Mouse (Mus musculus) midbrain, embryonic 13.5 days (tissue): ENCODE data around the gene Mrpl4. TPM values are rescaled to one million over a fixed set of nuclear protein-coding genes. Genes with fewer than 3 reads are reported as not detected.
A peak's percentile ranks its signal among the peaks of the same experiment; 100 is the strongest.

Experiments used
- ATAC-seq: fragments of 200-750 bp; cut with Nextera tagmentation; 2 replicates; pipeline ENCODE4 v1.8.0; 2017; ENCODE audit warnings: mild to moderate bottlenecking, moderate TSS enrichment, moderate library complexity
- H3K27ac ChIP-seq: fragments of 300-500 bp; sonication (generic); 2 replicates; pipeline ENCODE4 v1.5.1; 2015; ENCODE audit warnings: inconsistent platforms, mild to moderate bottlenecking, moderate library complexity
- H3K27me3 ChIP-seq: fragments of 300-500 bp; sonication (generic); 2 replicates; pipeline ENCODE4 v1.6.1; 2015; ENCODE audit warnings: mild to moderate bottlenecking, inconsistent platforms
- H3K36me3 ChIP-seq: fragments of 300-500 bp; sonication (generic); 2 replicates; pipeline ENCODE4 v1.6.1; 2015; ENCODE audit warnings: mild to moderate bottlenecking, inconsistent platforms
- H3K4me1 ChIP-seq: fragments of 300-500 bp; sonication (generic); replicated peaks from 2 replicates; pipeline ENCODE4 v1.6.1; 2015; ENCODE audit warnings: inconsistent platforms
- H3K4me2 ChIP-seq: fragments of 300-500 bp; sonication (generic); replicated peaks from 2 replicates; pipeline ENCODE4 v1.6.1; 2015; ENCODE audit warnings: moderate library complexity, mild to moderate bottlenecking, inconsistent platforms
- H3K4me3 ChIP-seq: fragments of 300-500 bp; sonication (generic); replicated peaks from 2 replicates; pipeline ENCODE4 v1.5.1; 2015; ENCODE audit warnings: mild to moderate bottlenecking, inconsistent platforms
- H3K9ac ChIP-seq: fragments of 300-500 bp; sonication (generic); replicated peaks from 2 replicates; pipeline ENCODE4 v1.6.1; 2015; ENCODE audit warnings: mild to moderate bottlenecking, inconsistent platforms
- H3K9me3 ChIP-seq: fragments of 300-500 bp; sonication (generic); 2 replicates; pipeline ENCODE4 v1.6.1; 2016; ENCODE audit warnings: mild to moderate bottlenecking, inconsistent platforms
- whole genome bisulfite sequencing: fragments of 180-500 bp; shearing (Covaris S2); methylation state at CpG from one replicate; pipeline ENCODE4 v1.1.7; 2015; 5-methylcytosine and 5-hydroxymethylcytosine counted together
- polyA plus RNA-seq: library from polyadenylated mRNA; unstranded; fragments of >200 nt; fragmentation: Nextera tagmentation; extraction: Ambion mirVana; gene quantifications from 2 replicates; pipeline ENCODE4 v1.2.1, GENCODE M21; 2015

Mrpl4 gene
- polyA plus RNA-seq, 1 experiment from 2014 or later, result 102 TPM

DNA sequence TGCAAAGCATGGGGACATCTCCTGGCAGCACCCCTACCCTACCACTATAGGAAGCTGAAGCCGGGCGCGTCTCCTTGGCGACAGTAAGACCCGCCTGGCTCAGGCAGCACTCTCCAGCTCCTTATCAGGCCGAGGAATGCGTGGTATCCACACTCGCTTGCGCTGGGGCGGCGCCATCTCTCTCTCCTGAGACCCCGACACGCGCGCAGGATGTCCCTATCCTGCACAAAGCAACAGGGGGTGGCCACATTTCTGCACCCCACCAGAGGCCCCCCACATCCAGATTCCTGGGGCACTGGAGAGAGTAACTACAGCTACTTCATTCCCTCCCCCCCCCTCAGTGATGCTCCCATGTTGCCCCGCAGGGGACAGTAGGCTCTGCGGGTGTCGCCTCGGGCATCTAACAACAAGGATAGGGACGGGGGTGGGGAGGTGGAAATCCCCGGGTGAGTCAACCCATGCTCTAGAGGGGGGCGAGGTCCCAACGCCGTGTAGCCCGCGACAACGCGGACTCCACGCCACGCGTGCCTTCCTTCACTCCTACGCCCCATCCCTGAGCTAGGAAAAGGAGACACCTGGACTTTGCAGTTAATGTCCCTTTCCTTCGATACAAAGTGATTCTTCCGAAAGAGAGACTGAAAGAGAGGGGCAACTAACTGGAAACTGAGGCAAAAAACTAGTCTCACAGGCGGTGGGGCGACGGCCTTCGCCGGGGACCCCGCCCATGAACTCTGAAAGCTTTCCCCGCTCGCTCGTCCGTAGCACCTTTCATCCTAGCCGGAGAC is 26.9 kb upstream of the Mrpl4 start:
- Histone ChIP-seq H3K27me3 (peaks cover 11% of the 10 kb centered on the region; the same call in 1 of the 2 replicates), H3K27ac (no peak overlapping the region), H3K9ac (peak overlapping the region; percentile 78), H3K4me2 (peak overlapping the region; percentile 95), H3K9me3 (no peaks in the 10 kb centered on the region), H3K4me1 (peaks cover 40% of the 10 kb centered on the region), H3K36me3 (no peaks in the 10 kb centered on the region), H3K4me3 (peak overlapping the region; percentile 72)
- under 1% methylated on average over 45 of the region's 45 CpGs for WGBS
- peak; percentile 59 for ATAC-seq

DNA sequence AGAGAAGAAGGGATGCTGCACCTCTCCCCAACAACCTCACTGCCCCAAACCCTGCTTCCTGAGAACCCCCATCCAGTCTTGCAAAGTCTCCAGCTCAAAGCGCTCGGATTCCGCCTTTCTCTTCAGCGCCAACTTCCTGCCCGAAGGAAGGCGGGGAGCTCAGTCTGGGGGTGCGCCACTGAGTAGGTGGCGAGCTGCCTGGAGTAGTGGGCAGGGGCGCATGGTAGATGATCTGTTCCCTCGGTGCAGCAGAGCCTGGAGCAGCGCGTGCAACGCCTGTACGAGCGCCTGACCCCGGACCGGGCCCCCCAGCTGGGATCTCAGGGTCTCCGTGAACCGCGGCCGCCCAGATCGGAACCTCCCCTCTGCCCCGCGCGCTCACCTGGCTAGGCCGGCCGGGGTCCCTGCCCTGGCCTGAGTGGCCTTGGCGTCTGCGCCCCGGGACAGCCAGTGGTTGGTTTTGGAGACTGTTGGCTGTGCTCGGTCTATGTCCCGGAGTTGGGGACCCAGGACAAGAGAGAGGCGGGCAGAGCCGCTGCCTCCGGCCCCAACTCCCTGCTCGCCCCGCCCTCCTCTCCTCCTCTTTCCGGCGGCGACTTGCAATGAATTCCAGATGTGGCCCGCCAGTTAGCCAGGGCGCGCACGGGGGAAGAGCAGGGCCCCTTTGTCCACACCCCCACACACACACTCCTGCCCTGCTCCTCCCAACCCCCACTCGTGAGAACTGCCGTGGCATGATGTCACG is 26.1 kb upstream of the Mrpl4 start, which contains the start of gene S1pr2:
Gene S1pr2 (minus strand): TSS at position 566 of the 745 bp plus-strand sequence.
- H3K9me3 ChIP-seq, result no peaks in the 10 kb centered on the region
- peak within 1 kb of the TSS; percentile 54; the same call in 1 of the 2 replicates for H3K27ac ChIP-seq
- H3K9ac ChIP-seq, result peak within 1 kb of the TSS; percentile 78
- peak within 1 kb of the TSS; percentile 95 for H3K4me2 ChIP-seq
- under 1% methylated on average over 47 of the region's 47 CpGs for WGBS
- H3K27me3 ChIP-seq, result peaks cover 11% of the 10 kb centered on the region; the same call in 1 of the 2 replicates
- H3K4me3 ChIP-seq, result peak within 1 kb of the TSS; percentile 72
- ATAC-seq, result peak; percentile 72
- H3K36me3 ChIP-seq, result no peaks in the 10 kb centered on the region
- peaks cover 40% of the 10 kb centered on the region for H3K4me1 ChIP-seq

- H3K9ac ChIP-seq, result peak overlapping the region; percentile 78
- 5% methylated on average over 4 of the region's 4 CpGs for WGBS
- ATAC-seq, result 0 out of 2 replicates have a peak, but pooled peaks have one; percentile 4
These were observed 25.4 kb upstream of the Mrpl4 start for GRCm38 (mm10) chr9:20976961-20977689.

DNA sequence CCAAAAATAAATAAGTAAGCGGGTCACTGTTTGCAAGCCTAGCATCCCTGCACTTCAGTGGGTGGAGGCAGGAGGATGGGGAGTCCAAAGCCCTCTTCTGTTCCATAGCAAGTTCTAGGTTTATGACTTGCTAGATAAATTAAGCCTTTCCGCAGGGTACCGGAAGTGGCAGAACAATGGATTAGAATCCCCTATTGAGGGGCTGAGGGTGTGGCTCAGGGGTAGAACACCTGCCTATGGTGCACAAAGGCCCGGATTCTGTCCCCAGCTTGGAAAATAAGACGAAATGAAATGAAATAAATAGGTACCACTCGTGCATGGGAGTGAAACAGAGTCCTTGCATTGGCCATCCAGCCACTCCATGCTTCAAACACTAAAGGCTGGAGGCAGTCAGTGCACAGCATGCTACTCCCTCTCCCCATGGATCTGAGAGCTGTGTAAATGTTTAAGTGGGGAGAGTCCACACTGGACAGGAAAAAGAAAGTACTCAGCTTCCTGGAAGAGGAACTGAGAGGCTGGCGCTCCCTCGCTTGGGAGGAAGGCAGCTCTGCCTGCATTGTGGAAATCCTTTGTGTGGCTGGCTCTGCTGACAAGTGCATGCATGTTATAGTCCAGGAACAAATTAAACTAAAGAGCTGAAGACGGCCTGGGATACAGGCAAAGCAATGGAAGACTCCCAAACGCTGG is 24.0 kb upstream of the Mrpl4 start:
- ATAC-seq, result no peak
- peaks cover 11% of the 10 kb centered on the region; the same call in 1 of the 2 replicates for H3K27me3 ChIP-seq

More at GRCm38 (mm10) chr9:20976961-20977689, 25.4 kb upstream of the Mrpl4 start:
- H3K4me2 ChIP-seq, result peak overlapping the region; percentile 95
- H3K27ac ChIP-seq, result no peak overlapping the region
- H3K36me3 ChIP-seq, result no peaks in the 10 kb centered on the region
- peaks cover 11% of the 10 kb centered on the region; the same call in 1 of the 2 replicates for H3K27me3 ChIP-seq
- peaks cover 40% of the 10 kb centered on the region for H3K4me1 ChIP-seq
- H3K9me3 ChIP-seq, result no peaks in the 10 kb centered on the region
- peak overlapping the region; percentile 72 for H3K4me3 ChIP-seq

DNA sequence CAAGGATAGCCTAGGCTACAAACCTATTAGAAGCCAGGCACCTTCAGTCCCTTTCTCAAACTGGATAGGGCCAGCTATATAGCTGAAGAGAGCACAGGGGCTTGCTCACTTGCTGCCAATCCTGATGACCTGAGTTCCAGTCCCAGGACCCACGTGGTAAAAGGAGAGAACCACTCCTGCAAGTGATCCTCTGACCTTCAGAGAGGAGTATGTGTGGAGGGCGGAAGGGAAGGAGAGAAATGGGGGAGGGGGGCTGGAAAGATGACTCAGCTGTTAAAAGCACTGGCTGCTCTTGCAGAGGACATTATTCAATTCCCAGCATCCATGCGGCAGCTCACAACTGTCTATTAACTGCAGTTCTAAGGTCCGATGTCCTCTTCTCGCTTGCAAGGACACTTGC is 23.4 kb upstream of the Mrpl4 start:
- Histone ChIP-seq H3K4me1 (peaks cover 25% of the 10 kb centered on the region), H3K36me3 (no peaks in the 10 kb centered on the region), H3K9me3 (no peaks in the 10 kb centered on the region), H3K27ac (no peak overlapping the region), H3K4me2 (no peak overlapping the region), H3K9ac (no peak overlapping the region), H3K4me3 (no peak overlapping the region), H3K27me3 (peaks cover 6% of the 10 kb centered on the region; the same call in 1 of the 2 replicates)
- WGBS, result 72% methylated on average over 5 of the region's 5 CpGs
- no peak for ATAC-seq

More for the DNA sequence above, 24.0 kb upstream of the Mrpl4 start:
- H3K9ac ChIP-seq, result no peak overlapping the region
- no peaks in the 10 kb centered on the region for H3K36me3 ChIP-seq
- no peaks in the 10 kb centered on the region for H3K9me3 ChIP-seq
- no peak overlapping the region for H3K4me3 ChIP-seq
- H3K4me1 ChIP-seq, result peaks cover 30% of the 10 kb centered on the region
- WGBS, result 63% methylated on average over 10 of the region's 10 CpGs
- no peak overlapping the region for H3K4me2 ChIP-seq
- no peak overlapping the region for H3K27ac ChIP-seq

GRCm38 (mm10) chr9:20979769-20980168 is 22.8 kb upstream of the Mrpl4 start:
- Histone ChIP-seq H3K36me3 (no peaks in the 10 kb centered on the region), H3K4me3 (no peak overlapping the region), H3K9ac (no peak overlapping the region), H3K9me3 (no peaks in the 10 kb centered on the region), H3K4me2 (no peak overlapping the region), H3K27me3 (peaks cover 1% of the 10 kb centered on the region; the same call in 1 of the 2 replicates), H3K4me1 (peaks cover 21% of the 10 kb centered on the region), H3K27ac (no peak overlapping the region)
- WGBS, result 87% methylated on average over 7 of the region's 7 CpGs
- no peak for ATAC-seq

GRCm38 (mm10) chr9:20982171-20982570 is 20.4 kb upstream of the Mrpl4 start:
- H3K36me3 ChIP-seq, result no peaks in the 10 kb centered on the region
- H3K4me1 ChIP-seq, result no peaks in the 10 kb centered on the region
- no peaks in the 10 kb centered on the region for H3K9me3 ChIP-seq
- H3K27ac ChIP-seq, result no peak overlapping the region
- ATAC-seq, result no peak
- H3K9ac ChIP-seq, result no peak overlapping the region
- no peak overlapping the region for H3K4me3 ChIP-seq
- WGBS, result 73% methylated on average over 3 of the region's 3 CpGs
- no peaks in the 10 kb centered on the region for H3K27me3 ChIP-seq
- no peak overlapping the region for H3K4me2 ChIP-seq

DNA sequence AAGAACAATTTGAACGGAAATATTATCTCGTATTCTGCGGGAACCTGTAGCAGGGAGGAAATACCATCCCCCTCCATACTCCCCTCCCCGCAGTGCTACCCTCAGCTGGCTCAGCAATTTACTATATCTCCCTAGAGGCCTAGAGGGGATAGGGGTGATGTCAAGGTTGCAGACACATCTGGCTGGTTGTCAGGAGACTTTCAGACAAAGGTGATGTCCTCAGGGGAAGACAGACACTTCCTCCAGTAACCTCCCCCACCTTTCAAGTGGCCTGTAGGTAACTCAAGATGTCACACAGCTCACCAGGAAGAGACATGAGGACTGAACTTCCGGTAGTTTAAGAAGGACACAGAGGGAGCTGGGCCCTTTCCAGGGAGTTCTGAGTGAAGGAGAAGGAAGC is 19.4 kb upstream of the Mrpl4 start:
- Histone ChIP-seq H3K9ac (no peak overlapping the region), H3K36me3 (no peaks in the 10 kb centered on the region), H3K4me1 (no peaks in the 10 kb centered on the region), H3K9me3 (no peaks in the 10 kb centered on the region), H3K27me3 (peaks cover 6% of the 10 kb centered on the region; the same call in 1 of the 2 replicates), H3K4me3 (no peak overlapping the region), H3K27ac (no peak overlapping the region), H3K4me2 (no peak overlapping the region)
- no peak for ATAC-seq
- 74% methylated on average over 5 of the region's 5 CpGs for WGBS

GRCm38 (mm10) chr9:20986952-20987686 is 15.4 kb upstream of the Mrpl4 start:
- 73% methylated on average over 15 of the region's 15 CpGs for WGBS
- Histone ChIP-seq H3K9ac (no peak overlapping the region), H3K36me3 (no peaks in the 10 kb centered on the region), H3K4me3 (no peak overlapping the region), H3K9me3 (no peaks in the 10 kb centered on the region), H3K4me1 (peaks cover 6% of the 10 kb centered on the region; the same call in 1 of the 2 replicates), H3K27ac (no peak overlapping the region), H3K4me2 (no peak overlapping the region), H3K27me3 (peaks cover 7% of the 10 kb centered on the region; the same call in 1 of the 2 replicates)
- ATAC-seq, result no peak

DNA sequence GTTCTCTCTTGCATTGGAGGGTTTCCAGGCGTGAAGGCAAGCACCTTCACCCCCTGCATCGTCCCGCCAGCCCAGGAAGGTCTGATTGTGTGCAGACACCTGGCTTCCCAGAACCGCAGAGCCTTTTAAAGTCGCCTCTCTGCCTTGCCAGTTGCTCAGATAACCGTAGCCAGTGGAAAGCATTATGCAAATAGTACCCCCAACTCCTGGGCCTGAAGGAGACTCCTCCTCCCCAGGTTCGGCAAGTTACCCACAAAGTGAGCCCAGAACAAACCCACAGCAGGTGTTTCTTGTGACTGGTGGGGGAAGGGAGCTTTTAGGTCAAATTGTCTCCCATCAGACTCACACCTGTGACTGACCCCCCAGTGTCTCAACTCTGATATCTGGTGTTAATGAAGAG is 14.6 kb upstream of the Mrpl4 start:
- 23% methylated on average over 7 of the region's 7 CpGs for WGBS
- ATAC-seq, result no peak
- no peak overlapping the region for H3K27ac ChIP-seq

More for the DNA sequence above, 14.6 kb upstream of the Mrpl4 start:
- H3K27me3 ChIP-seq, result peaks cover 7% of the 10 kb centered on the region; the same call in 1 of the 2 replicates
- H3K4me1 ChIP-seq, result peaks cover 6% of the 10 kb centered on the region; the same call in 1 of the 2 replicates
- no peak overlapping the region for H3K4me2 ChIP-seq
- H3K9ac ChIP-seq, result no peak overlapping the region
- no peaks in the 10 kb centered on the region for H3K9me3 ChIP-seq
- no peak overlapping the region for H3K4me3 ChIP-seq
- no peaks in the 10 kb centered on the region for H3K36me3 ChIP-seq
